ENCODE assay signal across 8 mouse cellular contexts in genomic region chr3:88834951-88835491, GRCm38 (mm10). TPM values are rescaled to one million over a fixed set of nuclear protein-coding genes. Genes with fewer than 3 reads are reported as not detected.
DNase-seq lines count a peak whose midpoint lies in the region; ATAC-seq and TF ChIP-seq lines count a peak whose summit lies in the region.
"Not testable (repeated sequence)": the region's sequence is repeated elsewhere in the genome, so short reads cannot be mapped to it uniquely, and the experiment has no call there.

Gene Gon4l (plus strand): TSS chr3:88835231.

- not testable (repeated sequence) for H3K27me3 ChIP-seq in G1E (ENCODE audit: insufficient read depth, low read length); forebrain, embryonic 15.5 days; liver, embryonic 13.5 days; testis, adult 2 months (ENCODE audit: control insufficient read depth, insufficient read depth, low read length)

- H3K4me2 ChIP-seq in forebrain, embryonic 15.5 days (replicated peaks) = peak within 1 kb of the TSS; percentile 40
- peak within 1 kb of the TSS; percentile 59 for H3K4me2 ChIP-seq in liver, embryonic 13.5 days

- intact Hi-C loops in heart, postnatal 14 days (cut with DNase I) = not testable (repeated sequence)

- WGBS in forebrain, embryonic 15.5 days = 2% methylated on average over 33 of the region's 39 CpGs
- WGBS in liver, embryonic 13.5 days (ENCODE audit: insufficient replicate concordance) = 3% methylated on average over 31 of the region's 39 CpGs

- not testable (repeated sequence) for TF ChIP-seq CTCF in G1E (IDR thresholded peaks at IDR 0.05; ENCODE audit: low read depth, low read length); testis, adult 2 months (IDR thresholded peaks at IDR 0.05; ENCODE audit: control insufficient read depth, insufficient read depth, insufficient replicate concordance, low read depth, low read length)

- peak; percentile 25; the same call in 1 of the 2 replicates for TF ChIP-seq POLR2A in testis, adult 2 months (IDR thresholded peaks at IDR 0.05; ENCODE audit: control insufficient read depth, low read depth, low read length)

- H3K9ac ChIP-seq in forebrain, embryonic 15.5 days (replicated peaks) = peak within 1 kb of the TSS; percentile 42
- H3K9ac ChIP-seq in liver, embryonic 13.5 days = peak within 1 kb of the TSS; percentile 69

- H3K27ac ChIP-seq in forebrain, embryonic 15.5 days (replicated peaks) = peak within 1 kb of the TSS; percentile 91
- H3K27ac ChIP-seq in liver, embryonic 13.5 days = peak within 1 kb of the TSS; percentile 43; the same call in 1 of the 2 replicates
- peak within 1 kb of the TSS; percentile 75 for H3K27ac ChIP-seq in testis, adult 2 months (ENCODE audit: control insufficient read depth, insufficient read depth, low read depth, low read length)

- ATAC-seq in G1E (ENCODE audit: extremely low read depth, insufficient number of reproducible peaks, low FRiP score, poor library complexity, severe bottlenecking) = peak; percentile 76
- ATAC-seq in forebrain, embryonic 15.5 days (replicated peaks) = peak; percentile 55
- peak; percentile 84 for ATAC-seq in liver, embryonic 13.5 days (ENCODE audit: low read depth)

- not testable (repeated sequence) for DNase-seq in G1E (ENCODE audit: low spot score)
- DNase-seq in cerebellum, adult 18-20 months = peak; percentile 25 to 50
- DNase-seq in heart, postnatal 14 days = peak in 1 of 2 experiments; percentile 32
- peak; percentile 30 to 31 for DNase-seq in kidney, postnatal 36 days
- DNase-seq in liver, embryonic 13.5 days = peak; percentile 31
- peak; percentile 77 for DNase-seq in naive thymus-derived CD4-positive, alpha-beta T cell, adult 2 months (ENCODE audit: low read depth)

- peaks cover 14% of the 10 kb centered on the region for H3K4me1 ChIP-seq in G1E (ENCODE audit: insufficient read depth, low read depth, low read length)
- not testable (repeated sequence) for H3K4me1 ChIP-seq in forebrain, embryonic 15.5 days; testis, adult 2 months (ENCODE audit: control insufficient read depth, insufficient read depth, low read length)
- peaks cover 16% of the 10 kb centered on the region; the same call in 1 of the 2 replicates for H3K4me1 ChIP-seq in liver, embryonic 13.5 days (replicated peaks)

- H3K4me3 ChIP-seq in G1E (ENCODE audit: low read depth, low read length) = peak within 1 kb of the TSS; percentile 70
- H3K4me3 ChIP-seq in forebrain, embryonic 15.5 days = peak within 1 kb of the TSS; percentile 40
- H3K4me3 ChIP-seq in liver, embryonic 13.5 days (replicated peaks) = peak within 1 kb of the TSS; percentile 59
- peak within 1 kb of the TSS; percentile 77 for H3K4me3 ChIP-seq in testis, adult 2 months (ENCODE audit: control insufficient read depth, low read depth, low read length)

- not testable (repeated sequence) for H3K9me3 ChIP-seq in G1E (replicated peaks); forebrain, embryonic 15.5 days; liver, embryonic 13.5 days (replicated peaks)

- H3K36me3 ChIP-seq in G1E (replicated peaks) = peaks cover 14% of the 10 kb centered on the region
- not testable (repeated sequence) for H3K36me3 ChIP-seq in forebrain, embryonic 15.5 days; testis, adult 2 months (ENCODE audit: control insufficient read depth, insufficient read depth, low read length)
- peaks cover 14% of the 10 kb centered on the region for H3K36me3 ChIP-seq in liver, embryonic 13.5 days

RNA-seq across cellular contexts. Expression of gene Gon4l, which starts in this region (rescaled TPM):
- 42.9 and 45.1 TPM in 2 replicates for total RNA-seq in G1E (2014; fragmentation: Nextera tagmentation)
- total RNA-seq in G1E (2017) = 36.2 and 36.3 TPM in 2 replicates
- polyA plus RNA-seq in G1E (2012) = 13.3 and 18.7 TPM in 2 replicates
- polyA plus RNA-seq in forebrain, embryonic 15.5 days (2015; fragmentation: Nextera tagmentation; extraction: Ambion mirVana) = 13.3 and 13.9 TPM in 2 replicates
- total RNA-seq in heart, postnatal 14 days (2021) = 10 to 100 TPM; 26.4 to 28.4 TPM
- polyA plus RNA-seq in liver, embryonic 13.5 days (2015; fragmentation: Nextera tagmentation; extraction: Ambion mirVana) = 3.6 and 4.2 TPM in 2 replicates
- polyA plus RNA-seq in testis, adult 2 months (2012; rRNA removed) = 14.2 and 14.3 TPM in 2 replicates
